10 mouse cellular contexts compared by ENCODE assay signal in the genomic region with DNA sequence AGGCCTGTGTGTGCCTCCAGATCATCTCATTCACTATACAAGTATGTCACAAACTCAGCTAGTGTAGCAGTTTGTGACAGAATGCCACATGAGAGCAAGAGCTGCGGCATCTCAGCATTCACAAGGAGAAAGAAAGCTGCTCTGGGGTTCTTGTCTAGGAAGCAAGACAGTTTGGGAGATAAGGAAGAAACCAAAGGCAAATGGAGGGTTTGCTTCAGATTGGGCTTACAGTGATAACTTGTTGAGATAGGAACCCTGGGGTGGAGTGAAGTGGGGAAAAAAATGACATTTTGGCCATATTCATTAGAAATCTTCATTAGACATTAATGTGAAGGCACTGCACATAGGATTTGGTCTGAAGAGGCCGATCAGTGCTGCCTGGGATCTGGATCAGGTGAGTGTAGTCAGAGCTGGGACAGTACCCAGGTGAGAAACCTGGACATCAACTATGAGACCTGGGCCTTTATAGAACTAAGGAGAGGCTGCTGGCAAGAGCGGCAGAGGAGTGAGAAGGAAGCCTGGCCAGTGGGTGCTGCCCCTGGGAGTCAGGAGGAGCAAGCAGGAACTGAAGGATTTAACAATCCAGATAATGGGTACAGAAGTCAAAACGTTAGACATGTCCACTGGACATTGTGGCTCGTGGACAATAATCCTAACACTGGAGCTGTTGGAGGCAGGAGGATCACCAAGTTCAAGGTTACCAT. TPM values are rescaled to one million over a fixed set of nuclear protein-coding genes. Genes with fewer than 3 reads are reported as not detected.
DNase-seq lines count a peak whose midpoint lies in the region; ATAC-seq and TF ChIP-seq lines count a peak whose summit lies in the region.
"Had no signal": no experiment of that assay in that cellular context is flagged by ENCODE, and none has a peak within 500 bp of the region (broad histone marks: within the 10 kb centered on the region; RNA-seq: fewer than 3 reads in every experiment).

No protein-coding gene starts in this region.

- ATAC-seq in lung, postnatal 0 days = no peak
- ATAC-seq in intestine, embryonic 15.5 days = no peak
- ATAC-seq in neural tube, embryonic 15.5 days (ENCODE audit: low FRiP score) = no peak

- H3K9me3 ChIP-seq in lung, postnatal 0 days (ENCODE audit: low read length) = no peaks in the 10 kb centered on the region
- H3K9me3 ChIP-seq in intestine, embryonic 15.5 days = no peaks in the 10 kb centered on the region
- no peaks in the 10 kb centered on the region for H3K9me3 ChIP-seq in neural tube, embryonic 15.5 days (replicated peaks)

- H3K27me3 ChIP-seq in lung, postnatal 0 days (replicated peaks; ENCODE audit: insufficient read depth, low read length) = no peaks in the 10 kb centered on the region
- no peaks in the 10 kb centered on the region for H3K27me3 ChIP-seq in intestine, embryonic 15.5 days (replicated peaks)
- peaks cover 50% of the 10 kb centered on the region for H3K27me3 ChIP-seq in neural tube, embryonic 15.5 days (replicated peaks)

- peak overlapping the region; percentile 78 for H3K4me2 ChIP-seq in lung, postnatal 0 days (replicated peaks; ENCODE audit: low read depth, low read length)
- H3K4me2 ChIP-seq in intestine, embryonic 15.5 days (replicated peaks) = peak overlapping the region; percentile 97
- H3K4me2 ChIP-seq in neural tube, embryonic 15.5 days = peak overlapping the region; percentile 89

- intact Hi-C loops in gastrocnemius, adult 2 months (cut with DNase I) = no loop called here
- intact Hi-C loops in left cerebral cortex, postnatal 14 days (cut with DNase I) = no loop called here

- peak overlapping the region; percentile 85; the same call in 1 of the 2 replicates for H3K27ac ChIP-seq in gastrocnemius, adult 2 months
- peak overlapping the region; percentile 82; the same call in 1 of the 2 replicates for H3K27ac ChIP-seq in lung, postnatal 0 days (ENCODE audit: low read length)
- H3K27ac ChIP-seq in intestine, embryonic 15.5 days = no peak overlapping the region
- H3K27ac ChIP-seq in neural tube, embryonic 15.5 days (replicated peaks) = no peak overlapping the region

- H3K36me3 ChIP-seq in lung, postnatal 0 days (ENCODE audit: insufficient read depth, low read length) = peaks cover 9% of the 10 kb centered on the region; the same call in 1 of the 2 replicates
- peaks cover 8% of the 10 kb centered on the region for H3K36me3 ChIP-seq in intestine, embryonic 15.5 days
- peaks cover 9% of the 10 kb centered on the region for H3K36me3 ChIP-seq in neural tube, embryonic 15.5 days

- TF ChIP-seq CTCF in gastrocnemius, adult 2 months (IDR thresholded peaks at IDR 0.05) = no peak
- TF ChIP-seq CTCF in lung, postnatal 0 days (IDR thresholded peaks at IDR 0.05) = no peak
- no peak for TF ChIP-seq CTCF in lung, adult 2 months (IDR thresholded peaks at IDR 0.05; ENCODE audit: insufficient read depth, low read length)

- no peak overlapping the region for H3K4me3 ChIP-seq in gastrocnemius, adult 2 months
- no peak overlapping the region for H3K4me3 ChIP-seq in lung, postnatal 0 days (ENCODE audit: low read depth, low read length)
- no peak overlapping the region for H3K4me3 ChIP-seq in lung, adult 2 months (replicated peaks; ENCODE audit: extremely low read depth, low read depth, low read length)
- H3K4me3 ChIP-seq in intestine, embryonic 15.5 days (replicated peaks) = no peak overlapping the region
- H3K4me3 ChIP-seq in neural tube, embryonic 15.5 days (replicated peaks) = peak overlapping the region; percentile 82; the same call in 1 of the 2 replicates

- TF ChIP-seq POLR2A in lung, adult 2 months (IDR thresholded peaks at IDR 0.05; ENCODE audit: borderline replicate concordance, extremely low read depth, low read depth, low read length) = no peak

- TF ChIP-seq EP300 in lung, postnatal 0 days (IDR thresholded peaks at IDR 0.05) = no peak

- no peak for DNase-seq in gastrocnemius, adult 2 months
- no peak for DNase-seq in gastrocnemius, postnatal 10 days
- no peak for DNase-seq in lung, postnatal 0 days (ENCODE audit: low spot score)
- DNase-seq in lung, adult 2 months = no peak
- DNase-seq in left cerebral cortex, postnatal 14 days (ENCODE audit: low spot score in 2 of 2) = no peak
- no peak for DNase-seq in adipocyte (ENCODE audit: low spot score)
- DNase-seq: cerebellum, adult 11-12 months; gastrocnemius, postnatal 14 days had no signal

- peaks cover 36% of the 10 kb centered on the region for H3K4me1 ChIP-seq in lung, postnatal 0 days (ENCODE audit: insufficient read depth, low read depth, low read length)
- H3K4me1 ChIP-seq in lung, adult 2 months (ENCODE audit: control insufficient read depth, insufficient read depth, low read length) = peaks cover 19% of the 10 kb centered on the region
- peaks cover 38% of the 10 kb centered on the region for H3K4me1 ChIP-seq in intestine, embryonic 15.5 days (replicated peaks)
- peaks cover 58% of the 10 kb centered on the region for H3K4me1 ChIP-seq in neural tube, embryonic 15.5 days

- H3K9ac ChIP-seq in lung, postnatal 0 days (replicated peaks; ENCODE audit: low read depth) = no peak overlapping the region
- no peak overlapping the region for H3K9ac ChIP-seq in intestine, embryonic 15.5 days
- no peak overlapping the region for H3K9ac ChIP-seq in neural tube, embryonic 15.5 days (replicated peaks)

- 75% methylated on average over 5 of the region's 5 CpGs for WGBS in lung, postnatal 0 days
- 82% methylated on average over 5 of the region's 5 CpGs for WGBS in lung, adult 2 months
- 77% methylated on average over 5 of the region's 5 CpGs for WGBS in intestine, embryonic 15.5 days
- 81% methylated on average over 5 of the region's 5 CpGs for WGBS in neural tube, embryonic 15.5 days

RNA-seq across cellular contexts. Expression of gene Rassf1, which starts 1.5 kb away (rescaled TPM):
- total RNA-seq in gastrocnemius, adult 2 months (2021) = 10 to 100 TPM; 14.0 to 14.3 TPM
- 10 to 100 TPM; 15.1 to 23.4 TPM for total RNA-seq in gastrocnemius, postnatal 10 days (2021)
- 86.1 and 97.7 TPM in 2 replicates for polyA plus RNA-seq in lung, postnatal 0 days (2015; fragmentation: Nextera tagmentation; extraction: Ambion mirVana)
- 43.7 and 45.5 TPM in 2 replicates for polyA plus RNA-seq in lung, adult 2 months (2012; rRNA removed)
- polyA plus RNA-seq in intestine, embryonic 15.5 days (2015; fragmentation: Nextera tagmentation; extraction: Ambion mirVana) = 51.7 and 52.7 TPM in 2 replicates
- polyA plus RNA-seq in neural tube, embryonic 15.5 days (2015; fragmentation: Nextera tagmentation; extraction: Ambion mirVana) = 41.2 and 46.1 TPM in 2 replicates
- 10 to 100 TPM; 14.0 to 14.6 TPM for total RNA-seq in left cerebral cortex, postnatal 14 days (2021)

RNA-seq across cellular contexts. Expression of gene Zmynd10, which starts 5.7 kb away (rescaled TPM):
- total RNA-seq in gastrocnemius, adult 2 months (2021) = under 1 TPM in 1 of 2 experiments, not detected in 1; 0.53 TPM
- under 1 TPM in 1 of 2 experiments, not detected in 1; 0.18 TPM for total RNA-seq in gastrocnemius, postnatal 10 days (2021)
- 9.1 and 10.7 TPM in 2 replicates for polyA plus RNA-seq in lung, postnatal 0 days (2015; fragmentation: Nextera tagmentation; extraction: Ambion mirVana)
- polyA plus RNA-seq in lung, adult 2 months (2012; rRNA removed) = 12.8 and 13.2 TPM in 2 replicates
- polyA plus RNA-seq in intestine, embryonic 15.5 days (2015; fragmentation: Nextera tagmentation; extraction: Ambion mirVana) = 0.67 and 0.68 TPM in 2 replicates
- 1.6 and 2.6 TPM in 2 replicates for polyA plus RNA-seq in neural tube, embryonic 15.5 days (2015; fragmentation: Nextera tagmentation; extraction: Ambion mirVana)
- 1 to 10 TPM; 2.3 to 3.1 TPM for total RNA-seq in left cerebral cortex, postnatal 14 days (2021)
- total RNA-seq: gastrocnemius, postnatal 14 days had no signal

RNA-seq across cellular contexts. Expression of gene Tusc2, which starts 10.2 kb away (rescaled TPM):
- 10 to 100 TPM; 35.6 to 35.7 TPM for total RNA-seq in gastrocnemius, adult 2 months (2021)
- 10 to 100 TPM; 18.7 to 20.9 TPM for total RNA-seq in gastrocnemius, postnatal 10 days (2021)
- polyA plus RNA-seq in lung, postnatal 0 days (2015; fragmentation: Nextera tagmentation; extraction: Ambion mirVana) = 38.1 and 41.5 TPM in 2 replicates
- polyA plus RNA-seq in lung, adult 2 months (2012; rRNA removed) = 46.0 and 46.7 TPM in 2 replicates
- polyA plus RNA-seq in intestine, embryonic 15.5 days (2015; fragmentation: Nextera tagmentation; extraction: Ambion mirVana) = 44.2 and 45.0 TPM in 2 replicates
- polyA plus RNA-seq in neural tube, embryonic 15.5 days (2015; fragmentation: Nextera tagmentation; extraction: Ambion mirVana) = 112 and 125 TPM in 2 replicates
- 10 to 100 TPM; 77.2 to 79.0 TPM for total RNA-seq in left cerebral cortex, postnatal 14 days (2021)

RNA-seq across cellular contexts. Expression of gene Nprl2, which starts 10.8 kb away (rescaled TPM):
- 10 to 100 TPM in 1 of 2 experiments, 1 to 10 TPM in 1; 9.7 to 11.5 TPM for total RNA-seq in gastrocnemius, adult 2 months (2021)
- 1 to 10 TPM; 7.3 to 8.0 TPM for total RNA-seq in gastrocnemius, postnatal 10 days (2021)
- polyA plus RNA-seq in lung, postnatal 0 days (2015; fragmentation: Nextera tagmentation; extraction: Ambion mirVana) = 24.7 and 28.0 TPM in 2 replicates
- 24.8 and 31.3 TPM in 2 replicates for polyA plus RNA-seq in lung, adult 2 months (2012; rRNA removed)
- polyA plus RNA-seq in intestine, embryonic 15.5 days (2015; fragmentation: Nextera tagmentation; extraction: Ambion mirVana) = 33.9 and 36.9 TPM in 2 replicates
- polyA plus RNA-seq in neural tube, embryonic 15.5 days (2015; fragmentation: Nextera tagmentation; extraction: Ambion mirVana) = 67.5 and 77.9 TPM in 2 replicates
- 10 to 100 TPM; 38.4 to 39.2 TPM for total RNA-seq in left cerebral cortex, postnatal 14 days (2021)

RNA-seq across cellular contexts. Expression of gene Cyb561d2, which starts 10.8 kb away (rescaled TPM):
- 1 to 10 TPM; 3.1 TPM for total RNA-seq in gastrocnemius, adult 2 months (2021)
- 1 to 10 TPM; 3.5 to 4.0 TPM for total RNA-seq in gastrocnemius, postnatal 10 days (2021)
- polyA plus RNA-seq in lung, postnatal 0 days (2015; fragmentation: Nextera tagmentation; extraction: Ambion mirVana) = 29.7 and 34.7 TPM in 2 replicates
- polyA plus RNA-seq in lung, adult 2 months (2012; rRNA removed) = 35.6 and 37.1 TPM in 2 replicates
- 31.2 and 35.8 TPM in 2 replicates for polyA plus RNA-seq in intestine, embryonic 15.5 days (2015; fragmentation: Nextera tagmentation; extraction: Ambion mirVana)
- polyA plus RNA-seq in neural tube, embryonic 15.5 days (2015; fragmentation: Nextera tagmentation; extraction: Ambion mirVana) = 46.9 and 53.9 TPM in 2 replicates
- 10 to 100 TPM; 20.7 to 24.9 TPM for total RNA-seq in left cerebral cortex, postnatal 14 days (2021)

Comparison
In these comparisons a context has a peak if more than half of its experiments do, and no peak if none do; other contexts are left out.
1. H3K27ac ChIP-seq: peak in gastrocnemius, adult 2 months (single experiment) and lung, postnatal 0 days (single experiment); none in intestine, embryonic 15.5 days (single experiment) and neural tube, embryonic 15.5 days (single experiment).
2. Peak in every context shown above with its lines, with median percentiles within 50 percentile points of each other: H3K4me2 ChIP-seq.